Mouse (Mus musculus) thymus, adult 2 months (tissue): ENCODE results near the gene Tcf12.

Source experiments
- CTCF ChIP-seq: fragments of 200-500 bp; IDR thresholded peaks from 2 replicates; pipeline ENCODE4 v1.5.1; 2012; ENCODE audit warnings: mild to moderate bottlenecking, control low read depth, low read length, moderate library complexity, borderline replicate concordance; ENCODE audit not compliant: control insufficient read depth, poor library complexity, insufficient read depth; ENCODE audit errors: extremely low read depth
- POLR2A ChIP-seq: fragments of 200-500 bp; IDR thresholded peaks from 2 replicates; pipeline ENCODE4 v1.6.1; 2012; ENCODE audit warnings: mild to moderate bottlenecking, low read length, control low read depth, moderate library complexity; ENCODE audit not compliant: control insufficient read depth, poor library complexity, insufficient read depth; ENCODE audit errors: extremely low read depth

DNA sequence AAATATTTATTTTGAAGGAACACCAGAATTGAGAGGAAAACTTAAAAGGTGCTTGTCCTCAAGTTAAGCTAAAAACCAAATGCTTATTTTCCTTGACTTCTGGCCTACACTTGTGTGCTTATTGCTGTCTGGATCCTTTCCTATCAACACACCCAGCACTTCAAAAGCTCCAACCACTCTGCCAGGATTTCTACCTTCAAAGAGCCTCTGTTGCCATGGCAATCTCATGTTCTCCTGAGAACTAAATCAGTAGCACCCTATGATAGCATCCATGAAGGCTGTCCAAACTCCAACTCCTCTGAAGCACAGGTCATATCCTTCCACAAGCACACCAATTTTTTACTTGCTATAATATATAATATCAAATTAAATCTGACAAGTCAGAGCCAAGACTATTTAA, 27.5 kb downstream of the Tcf12 start:
- TF ChIP-seq CTCF (no peak), POLR2A (no peak)
